Mouse (Mus musculus): Measurements from ENCODE around the gene Oxtr.

Gene Oxtr

GRCm38 (mm10) chr6:112488821-112489180, 942 bp downstream of the Oxtr start:
- no peak for DNase-seq (ENCODE audit: low spot score)

- no peak for DNase-seq (ENCODE audit: low spot score)
These were observed 1.8 kb downstream of the Oxtr start for GRCm38 (mm10) chr6:112487993-112488392.

GRCm38 (mm10) chr6:112484316-112484715, 5.4 kb downstream of the Oxtr start:
- peak; percentile 29 for DNase-seq (ENCODE audit: low spot score)

- no peak for DNase-seq (ENCODE audit: low spot score)
These were observed 9.9 kb downstream of the Oxtr start for GRCm38 (mm10) chr6:112479861-112480260.

GRCm38 (mm10) chr6:112471644-112472043, 18.1 kb downstream of the Oxtr start:
- no peak for DNase-seq (ENCODE audit: low spot score)

GRCm38 (mm10) chr6:112466001-112466400, 23.7 kb downstream of the Oxtr start:
- no peak for DNase-seq (ENCODE audit: low spot score)

- no peak for DNase-seq (ENCODE audit: low spot score)
These were observed 24.3 kb downstream of the Oxtr start for GRCm38 (mm10) chr6:112465441-112465840.

GRCm38 (mm10) chr6:112463331-112463730, 26.4 kb downstream of the Oxtr start:
- DNase-seq (ENCODE audit: low spot score), result no peak

GRCm38 (mm10) chr6:112461459-112461858, 28.3 kb downstream of the Oxtr start:
- DNase-seq (ENCODE audit: low spot score), result no peak

- peak; percentile 22 for DNase-seq (ENCODE audit: low spot score)
These were observed 30.4 kb downstream of the Oxtr start, which contains the start of gene Cav3 for GRCm38 (mm10) chr6:112459341-112459749. TSS of gene Cav3 (plus strand) at chr6:112459505.

- no peak for DNase-seq (ENCODE audit: low spot score)
These were observed 44.1 kb downstream of the Oxtr start for GRCm38 (mm10) chr6:112445675-112446074.

GRCm38 (mm10) chr6:112426018-112426732, 63.6 kb downstream of the Oxtr start:
- DNase-seq (ENCODE audit: low spot score), result no peak

GRCm38 (mm10) chr6:112423746-112424501, 65.8 kb downstream of the Oxtr start:
- no peak for DNase-seq (ENCODE audit: low spot score)

All from urinary bladder, postnatal 14 days (tissue).